Mouse (Mus musculus): ENCODE data around the gene Gna13. TPM values are rescaled to one million over a fixed set of nuclear protein-coding genes. Genes with fewer than 3 reads are reported as not detected.

The Gna13 gene
- polyA plus RNA-seq, 1 experiment from 2014 or later: 18.6 TPM

GRCm38 (mm10) chr11:109391200-109391599 is 28.6 kb downstream of the Gna13 start:
- Histone ChIP-seq H3K4me2 (replicated peaks) (no peak overlapping the region), H3K27ac (no peak overlapping the region), H3K4me3 (no peak overlapping the region), H3K9me3 (no peaks in the 10 kb centered on the region), H3K4me1 (no peaks in the 10 kb centered on the region), H3K9ac (no peak overlapping the region), H3K27me3 (replicated peaks) (no peaks in the 10 kb centered on the region), H3K36me3 (peaks cover 16% of the 10 kb centered on the region; the same call in 1 of the 2 replicates)
- 78% methylated on average over 7 of the region's 7 CpGs for WGBS
- no peak for ATAC-seq (ENCODE audit: low FRiP score, low read depth)

DNA sequence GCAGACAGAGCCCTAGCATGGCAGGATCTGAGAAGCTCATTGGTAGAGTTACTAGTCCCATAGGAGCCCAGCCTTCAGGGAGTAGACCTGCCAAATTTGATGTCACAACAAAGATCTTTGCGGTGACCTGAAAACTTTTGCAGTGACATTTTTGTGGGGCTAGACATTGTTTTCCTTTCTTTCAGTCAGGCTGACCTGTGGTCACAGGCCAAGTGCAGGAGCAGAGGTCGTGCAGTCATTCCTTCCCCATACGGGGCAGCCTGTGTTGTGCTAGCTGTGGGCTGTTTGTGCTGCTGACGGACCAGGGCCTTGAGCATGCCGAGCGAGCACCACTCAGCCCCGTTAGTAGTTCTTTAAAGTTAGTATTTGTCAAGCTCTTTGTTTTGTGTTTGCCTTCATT is 29.1 kb downstream of the Gna13 start:
- H3K36me3 ChIP-seq: peaks cover 20% of the 10 kb centered on the region; the same call in 1 of the 2 replicates
- ATAC-seq (ENCODE audit: low FRiP score, low read depth): no peak
- no peak overlapping the region for H3K4me3 ChIP-seq
- WGBS: 59% methylated on average over 7 of the region's 7 CpGs
- H3K9me3 ChIP-seq: no peaks in the 10 kb centered on the region
- H3K4me1 ChIP-seq: no peaks in the 10 kb centered on the region
- H3K27ac ChIP-seq: no peak overlapping the region
- no peaks in the 10 kb centered on the region for H3K27me3 ChIP-seq (replicated peaks)
- no peak overlapping the region for H3K9ac ChIP-seq
- H3K4me2 ChIP-seq (replicated peaks): no peak overlapping the region

- H3K27me3 ChIP-seq (replicated peaks): no peaks in the 10 kb centered on the region
- WGBS: 93% methylated on average over 9 of the region's 9 CpGs
Measured at GRCm38 (mm10) chr11:109392601-109393000, 30.0 kb downstream of the Gna13 start.

DNA sequence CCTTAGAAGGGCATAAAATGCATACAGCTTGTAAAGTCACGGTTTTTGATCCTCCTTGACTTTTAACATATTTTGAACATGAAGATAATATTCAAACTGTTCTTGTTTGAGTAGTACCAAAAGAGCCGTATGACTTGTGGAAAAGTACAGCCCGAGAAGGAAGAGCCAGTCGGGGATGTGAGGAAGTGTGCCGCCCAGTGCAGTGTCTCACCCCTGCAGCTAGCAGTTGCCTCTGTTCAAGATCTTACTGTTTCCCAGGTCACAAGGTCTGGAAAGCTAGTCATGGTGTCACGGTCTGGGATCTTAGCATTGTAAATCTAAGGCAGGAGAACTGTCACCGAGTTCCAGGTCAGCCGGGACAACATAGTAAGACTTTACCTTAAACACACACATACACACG is 32.1 kb downstream of the Gna13 start:
- Histone ChIP-seq H3K27me3 (replicated peaks) (no peaks in the 10 kb centered on the region), H3K9ac (no peak overlapping the region), H3K4me3 (no peak overlapping the region), H3K36me3 (peaks cover 33% of the 10 kb centered on the region), H3K27ac (no peak overlapping the region), H3K4me2 (replicated peaks) (no peak overlapping the region), H3K4me1 (no peaks in the 10 kb centered on the region), H3K9me3 (no peaks in the 10 kb centered on the region)
- 83% methylated on average over 9 of the region's 9 CpGs for WGBS
- ATAC-seq (ENCODE audit: low FRiP score, low read depth): no peak

More at GRCm38 (mm10) chr11:109392601-109393000, 30.0 kb downstream of the Gna13 start:
- Histone ChIP-seq H3K27ac (no peak overlapping the region), H3K9ac (no peak overlapping the region), H3K9me3 (no peaks in the 10 kb centered on the region), H3K4me2 (replicated peaks) (no peak overlapping the region), H3K36me3 (peaks cover 28% of the 10 kb centered on the region), H3K4me1 (no peaks in the 10 kb centered on the region), H3K4me3 (no peak overlapping the region)
- ATAC-seq (ENCODE audit: low FRiP score, low read depth): no peak

- Histone ChIP-seq H3K27me3 (replicated peaks) (no peaks in the 10 kb centered on the region), H3K36me3 (peaks cover 33% of the 10 kb centered on the region), H3K4me3 (no peak overlapping the region), H3K27ac (no peak overlapping the region), H3K9me3 (no peaks in the 10 kb centered on the region), H3K4me2 (replicated peaks) (no peak overlapping the region), H3K4me1 (no peaks in the 10 kb centered on the region), H3K9ac (no peak overlapping the region)
- 90% methylated on average over 9 of the region's 9 CpGs for WGBS
- no peak for ATAC-seq (ENCODE audit: low FRiP score, low read depth)
Measured at GRCm38 (mm10) chr11:109395291-109395690, 32.7 kb downstream of the Gna13 start.

DNA sequence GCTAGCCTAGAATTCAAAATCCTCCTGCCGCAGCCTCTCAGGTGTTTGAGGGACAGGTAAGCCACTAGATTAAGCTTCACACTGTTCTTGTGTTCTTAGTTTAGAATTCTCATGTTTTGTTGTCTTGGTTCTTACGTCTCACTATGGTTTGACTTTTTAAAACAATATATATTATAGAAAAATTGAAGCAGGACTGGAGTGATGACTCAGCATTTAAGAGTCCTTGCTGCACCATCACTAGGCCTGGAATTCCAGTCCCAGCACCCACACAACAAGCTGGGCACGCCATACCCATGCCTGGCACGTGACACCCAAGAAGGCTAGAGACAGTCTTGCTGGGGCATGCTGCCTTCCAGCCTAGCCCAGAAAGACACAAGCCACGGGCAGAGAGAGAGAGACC is 43.8 kb downstream of the Gna13 start:
- 94% methylated on average over 5 of the region's 5 CpGs for WGBS
- no peak overlapping the region for H3K4me3 ChIP-seq
- no peaks in the 10 kb centered on the region for H3K27me3 ChIP-seq (replicated peaks)
- H3K9me3 ChIP-seq: no peaks in the 10 kb centered on the region
- no peak overlapping the region for H3K9ac ChIP-seq
- H3K27ac ChIP-seq: no peak overlapping the region
- no peaks in the 10 kb centered on the region for H3K36me3 ChIP-seq
- H3K4me2 ChIP-seq (replicated peaks): no peak overlapping the region
- ATAC-seq (ENCODE audit: low FRiP score, low read depth): no peak
- H3K4me1 ChIP-seq: no peaks in the 10 kb centered on the region

- Histone ChIP-seq H3K9me3 (no peaks in the 10 kb centered on the region), H3K27me3 (replicated peaks) (no peaks in the 10 kb centered on the region), H3K27ac (no peak overlapping the region), H3K4me2 (replicated peaks) (no peak overlapping the region), H3K4me3 (no peak overlapping the region), H3K9ac (no peak overlapping the region), H3K36me3 (no peaks in the 10 kb centered on the region), H3K4me1 (no peaks in the 10 kb centered on the region)
- WGBS: 92% methylated on average over 15 of the region's 15 CpGs
- no peak for ATAC-seq (ENCODE audit: low FRiP score, low read depth)
Measured at GRCm38 (mm10) chr11:109410197-109410980, 47.8 kb downstream of the Gna13 start.

DNA sequence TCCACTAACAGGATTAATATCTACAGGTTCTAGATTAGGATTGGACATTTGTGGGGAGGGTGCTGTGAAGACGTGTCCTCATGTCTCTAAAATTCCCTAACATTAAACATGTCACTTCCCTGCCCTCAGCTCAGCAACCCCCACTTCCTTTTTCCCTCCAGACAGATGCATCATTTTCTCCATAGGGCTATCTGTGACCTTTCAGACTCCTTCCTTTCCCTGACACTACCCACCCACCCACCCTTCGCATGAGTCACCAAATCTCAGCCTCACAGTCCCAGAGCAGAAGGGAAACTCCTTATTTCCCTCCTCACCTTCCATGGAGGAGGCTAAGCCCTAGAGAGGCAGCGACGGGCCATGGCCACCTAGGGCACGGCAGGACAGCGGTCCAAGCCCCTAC is 51.0 kb downstream of the Gna13 start, which contains the start of gene 9930022D16Rik:
9930022D16Rik (plus strand) TSS at position 301 of the 400 bp plus-strand sequence.
- no peak within 1 kb of the TSS for H3K9ac ChIP-seq
- H3K9me3 ChIP-seq: no peaks in the 10 kb centered on the region
- no peaks in the 10 kb centered on the region for H3K36me3 ChIP-seq
- 82% methylated on average over 6 of the region's 6 CpGs for whole genome bisulfite sequencing
- no peak within 1 kb of the TSS for H3K27ac ChIP-seq
- no peak for ATAC-seq (ENCODE audit: low FRiP score, low read depth)
- no peaks in the 10 kb centered on the region for H3K4me1 ChIP-seq
- H3K4me2 ChIP-seq (replicated peaks): no peak within 1 kb of the TSS
- H3K27me3 ChIP-seq (replicated peaks): no peaks in the 10 kb centered on the region
- no peak within 1 kb of the TSS for H3K4me3 ChIP-seq

- Histone ChIP-seq H3K9me3 (no peaks in the 10 kb centered on the region), H3K4me2 (replicated peaks) (no peak overlapping the region), H3K9ac (no peak overlapping the region), H3K36me3 (no peaks in the 10 kb centered on the region), H3K27me3 (replicated peaks) (no peaks in the 10 kb centered on the region), H3K4me3 (no peak overlapping the region), H3K27ac (no peak overlapping the region), H3K4me1 (no peaks in the 10 kb centered on the region)
- no peak for ATAC-seq (ENCODE audit: low FRiP score, low read depth)
- WGBS: 89% methylated on average over 5 of the region's 5 CpGs
Measured at GRCm38 (mm10) chr11:109414802-109415201, 52.2 kb downstream of the Gna13 start.

- ATAC-seq (ENCODE audit: low FRiP score, low read depth): no peak
- WGBS: 87% methylated on average over 8 of the region's 8 CpGs
- no peak overlapping the region for H3K4me2 ChIP-seq (replicated peaks)
Measured at GRCm38 (mm10) chr11:109416709-109417420, 54.2 kb downstream of the Gna13 start.

GRCm38 (mm10) chr11:109417472-109418040 is 54.9 kb downstream of the Gna13 start:
- Histone ChIP-seq H3K9me3 (0 out of 2 replicates have a peak, but pooled peaks cover 4% of the 10 kb centered on the region), H3K4me1 (no peaks in the 10 kb centered on the region), H3K27me3 (replicated peaks) (no peaks in the 10 kb centered on the region), H3K27ac (no peak overlapping the region), H3K4me3 (no peak overlapping the region), H3K4me2 (replicated peaks) (no peak overlapping the region), H3K9ac (no peak overlapping the region), H3K36me3 (no peaks in the 10 kb centered on the region)
- WGBS: 90% methylated on average over 9 of the region's 9 CpGs
- no peak for ATAC-seq (ENCODE audit: low FRiP score, low read depth)

More at GRCm38 (mm10) chr11:109416709-109417420, 54.2 kb downstream of the Gna13 start:
- H3K9ac ChIP-seq: no peak overlapping the region
- H3K4me3 ChIP-seq: no peak overlapping the region
- no peaks in the 10 kb centered on the region for H3K36me3 ChIP-seq
- H3K27me3 ChIP-seq (replicated peaks): no peaks in the 10 kb centered on the region
- no peaks in the 10 kb centered on the region for H3K9me3 ChIP-seq
- no peaks in the 10 kb centered on the region for H3K4me1 ChIP-seq
- H3K27ac ChIP-seq: no peak overlapping the region

- Histone ChIP-seq H3K27ac (no peak overlapping the region), H3K9me3 (0 out of 2 replicates have a peak, but pooled peaks cover 4% of the 10 kb centered on the region), H3K36me3 (no peaks in the 10 kb centered on the region), H3K4me3 (no peak overlapping the region), H3K9ac (no peak overlapping the region), H3K4me1 (no peaks in the 10 kb centered on the region), H3K4me2 (replicated peaks) (no peak overlapping the region), H3K27me3 (replicated peaks) (no peaks in the 10 kb centered on the region)
- no peak for ATAC-seq (ENCODE audit: low FRiP score, low read depth)
- 48% methylated on average over 4 of the region's 4 CpGs for WGBS
Measured at GRCm38 (mm10) chr11:109419461-109419860, 56.8 kb downstream of the Gna13 start.

Measured in neural tube, embryonic 12.5 days (tissue).